Mouse (Mus musculus) brain, embryonic 14.5 days (tissue): ENCODE data around the gene BC051142. TPM values are rescaled to one million over a fixed set of nuclear protein-coding genes. Genes with fewer than 3 reads are reported as not detected.
"Not testable (repeated sequence)": the region's sequence is repeated elsewhere in the genome, so short reads cannot be mapped to it uniquely, and the experiment has no call there.

Experiments
- DNase-seq: peaks from one replicate; pipeline ENCODE4 v3.0.0-alpha.2; 2011; ENCODE audit warnings: low read depth
- CTCF ChIP-seq: fragments of 200-500 bp; IDR thresholded peaks from 2 replicates; pipeline ENCODE4 v1.5.1; 2012; ENCODE audit warnings: inconsistent platforms, mild to moderate bottlenecking, moderate library complexity, borderline replicate concordance; ENCODE audit not compliant: insufficient read depth, insufficient read length; ENCODE audit errors: extremely low read depth
- POLR2A ChIP-seq: fragments of 200-500 bp; IDR thresholded peaks from 2 replicates; pipeline ENCODE4 v1.6.1; 2012; ENCODE audit warnings: mild to moderate bottlenecking, inconsistent platforms, borderline replicate concordance; ENCODE audit not compliant: poor library complexity, insufficient read depth, insufficient read length, severe bottlenecking; ENCODE audit errors: extremely low read depth
- polyA plus RNA-seq: library from polyadenylated mRNA; depleted of rRNA; stranded (reverse); fragments of >200 nt; gene quantifications from 2 replicates; pipeline ENCODE4 v1.2.3, GENCODE M21; 2012

The BC051142 gene
- polyA plus RNA-seq, 1 experiment: 9.9 TPM

GRCm38 (mm10) chr17:34420014-34420413 lies 21.4 kb downstream of the BC051142 start:
- no peak for DNase-seq
- TF ChIP-seq POLR2A (no peak), CTCF (no peak)

- TF ChIP-seq POLR2A (no peak), CTCF (no peak)
- DNase-seq: no peak
Observed at GRCm38 (mm10) chr17:34427597-34427996, 29.0 kb downstream of the BC051142 start.

- DNase-seq: no peak
- TF ChIP-seq CTCF (no peak), POLR2A (no peak)
Observed at GRCm38 (mm10) chr17:34437120-34437519, 38.5 kb downstream of the BC051142 start.

- no peak for TF ChIP-seq CTCF
- no peak for TF ChIP-seq POLR2A
- no peak for DNase-seq
Observed at GRCm38 (mm10) chr17:34437606-34438005, 39.0 kb downstream of the BC051142 start.

- no peak for DNase-seq
- TF ChIP-seq POLR2A (no peak), CTCF (no peak)
Observed at GRCm38 (mm10) chr17:34438588-34438987, 40.0 kb downstream of the BC051142 start.

- peak; percentile 40; the same call in 1 of the 2 replicates for TF ChIP-seq CTCF
- no peak for TF ChIP-seq POLR2A
- peak; percentile 75 for DNase-seq
Observed at GRCm38 (mm10) chr17:34439795-34440194, 41.2 kb downstream of the BC051142 start.

- TF ChIP-seq CTCF: no peak
- TF ChIP-seq POLR2A: no peak
- DNase-seq: no peak
Observed at GRCm38 (mm10) chr17:34441990-34442389, 43.4 kb downstream of the BC051142 start.

- DNase-seq: no peak
- TF ChIP-seq POLR2A (no peak), CTCF (no peak)
Observed at GRCm38 (mm10) chr17:34448473-34449041, 49.9 kb downstream of the BC051142 start.

GRCm38 (mm10) chr17:34457668-34458067 lies 59.0 kb downstream of the BC051142 start:
- no peak for TF ChIP-seq CTCF
- no peak for TF ChIP-seq POLR2A
- DNase-seq: no peak

GRCm38 (mm10) chr17:34459255-34459654 lies 60.6 kb downstream of the BC051142 start:
- DNase-seq: no peak
- TF ChIP-seq CTCF: no peak
- no peak for TF ChIP-seq POLR2A

- not testable (repeated sequence) for DNase-seq
Observed at GRCm38 (mm10) chr17:34465906-34466305, 67.3 kb downstream of the BC051142 start.

- DNase-seq: no peak
- TF ChIP-seq CTCF: no peak
- no peak for TF ChIP-seq POLR2A
Observed at GRCm38 (mm10) chr17:34470491-34470890, 71.9 kb downstream of the BC051142 start.

GRCm38 (mm10) chr17:34475060-34475459 lies 76.4 kb downstream of the BC051142 start:
- no peak for DNase-seq
- no peak for TF ChIP-seq POLR2A
- no peak for TF ChIP-seq CTCF

GRCm38 (mm10) chr17:34476427-34476826 lies 77.8 kb downstream of the BC051142 start:
- TF ChIP-seq CTCF (no peak), POLR2A (no peak)
- DNase-seq: no peak

- not testable (repeated sequence) for DNase-seq
Observed at GRCm38 (mm10) chr17:34477238-34478013, 78.8 kb downstream of the BC051142 start, which contains the start of gene Btnl4. TSS of gene Btnl4 (minus strand) at chr17:34477318.
